Mouse (Mus musculus): ENCODE results near the gene Cpm.

Gene Cpm

GRCm38 (mm10) chr10:117635823-117636589 lies 6.7 kb downstream of the Cpm start:
- DNase-seq: no peak

- no peak for DNase-seq
Observed at GRCm38 (mm10) chr10:117637062-117637744, 7.9 kb downstream of the Cpm start.

- DNase-seq: no peak
Observed at GRCm38 (mm10) chr10:117637745-117638577, 8.7 kb downstream of the Cpm start.

- DNase-seq: no peak
Observed at GRCm38 (mm10) chr10:117638578-117639220, 9.4 kb downstream of the Cpm start.

- DNase-seq: no peak
Observed at GRCm38 (mm10) chr10:117639221-117639599, 9.9 kb downstream of the Cpm start.

GRCm38 (mm10) chr10:117639899-117640594 lies 10.7 kb downstream of the Cpm start:
- DNase-seq: peak; percentile 57 to 60

GRCm38 (mm10) chr10:117640595-117641078 lies 11.3 kb downstream of the Cpm start:
- DNase-seq: no peak

GRCm38 (mm10) chr10:117641400-117642200 lies 12.3 kb downstream of the Cpm start:
- DNase-seq: no peak

- DNase-seq: no peak
Observed at GRCm38 (mm10) chr10:117642201-117642450, 12.8 kb downstream of the Cpm start.

- DNase-seq: no peak
Observed at GRCm38 (mm10) chr10:117642491-117643262, 13.4 kb downstream of the Cpm start.

- no peak for DNase-seq
Observed at GRCm38 (mm10) chr10:117643302-117643701, 14.0 kb downstream of the Cpm start.

- no peak for DNase-seq
Observed at GRCm38 (mm10) chr10:117643711-117644428, 14.6 kb downstream of the Cpm start.

GRCm38 (mm10) chr10:117644429-117644748 lies 15.1 kb downstream of the Cpm start:
- no peak for DNase-seq

- DNase-seq: no peak
Observed at GRCm38 (mm10) chr10:117644828-117645227, 15.5 kb downstream of the Cpm start.

GRCm38 (mm10) chr10:117645487-117645964 lies 16.2 kb downstream of the Cpm start:
- DNase-seq: no peak

- no peak for DNase-seq
Observed at GRCm38 (mm10) chr10:117646482-117647157, 17.3 kb downstream of the Cpm start.

GRCm38 (mm10) chr10:117647158-117647505 lies 17.8 kb downstream of the Cpm start:
- peak; percentile 61 to 62 for DNase-seq

GRCm38 (mm10) chr10:117647964-117648472 lies 18.7 kb downstream of the Cpm start:
- DNase-seq: no peak

- no peak for DNase-seq
Observed at GRCm38 (mm10) chr10:117648643-117649042, 19.3 kb downstream of the Cpm start.
